Mouse (Mus musculus) heart, adult 18-20 months (tissue): Measurements from ENCODE around the gene Aacs. TPM values are rescaled to one million over a fixed set of nuclear protein-coding genes. Genes with fewer than 3 reads are reported as not detected.

Experiments used
- DNase-seq, 2 experiments: peaks; one replicate each; pipeline ENCODE4 v3.0.0; 2021 to 2022; ENCODE audit warnings: mixed read lengths in 1 of 2
- microRNA-seq, 2 experiments: library from miRNA; unstranded; fragments of <30 nt; microRNA quantifications; one replicate each; pipeline ENCODE4 v1.2.0; 2022
- total RNA-seq, 2 experiments: library from RNA; stranded (reverse); gene quantifications; 2 replicates each; pipeline ENCODE4 v1.2.3; 2021

Gene Aacs
- total RNA-seq, 2 experiments from 2014 or later: 4.9 to 9.9 TPM

- DNase-seq: no peak
Measured at GRCm38 (mm10) chr5:125534611-125535324, 59.2 kb downstream of the Aacs start.

GRCm38 (mm10) chr5:125545090-125545489 is 69.5 kb downstream of the Aacs start:
- no peak for DNase-seq

GRCm38 (mm10) chr5:125546293-125546692 is 70.7 kb downstream of the Aacs start:
- DNase-seq: no peak

- no peak for DNase-seq
Measured at GRCm38 (mm10) chr5:125549750-125550489, 74.3 kb downstream of the Aacs start.

- DNase-seq: no peak
Measured at GRCm38 (mm10) chr5:125555732-125556131, 80.1 kb downstream of the Aacs start.

GRCm38 (mm10) chr5:125563492-125563891 is 87.9 kb downstream of the Aacs start:
- DNase-seq: no peak

- DNase-seq: no peak
Measured at GRCm38 (mm10) chr5:125565725-125566124, 90.1 kb downstream of the Aacs start.

Small RNA genes within 50 kb of the gene (microRNA-seq; reads per million reads assigned to microRNA genes)
- gene Gm27551: 0 reads per million in 2 experiments

Other genes starting within 250 kb of the Aacs start
- gene Scarb1, start 134.7 kb upstream of the Aacs start, total RNA-seq: 10 to 100 TPM; 26.6 to 34.7 TPM
- gene Gm10382, start 86.5 kb upstream of the Aacs start, total RNA-seq: under 1 TPM in 1 of 2 experiments, not detected in 1; 0.23 TPM
- 1,000 to 10,000 TPM; 1,625 to 1,638 TPM for gene Ubc, start 85.6 kb upstream of the Aacs start, total RNA-seq
- gene Dhx37, start 41.7 kb upstream of the Aacs start, total RNA-seq: 10 to 100 TPM; 13.4 to 14.1 TPM
- 10 to 100 TPM; 50.9 to 54.5 TPM for gene Bri3bp, start 34.2 kb upstream of the Aacs start, total RNA-seq
- not detected for gene Tmem132b, start 56.0 kb downstream of the Aacs start, total RNA-seq